Mouse (Mus musculus) hindlimb bud, embryonic 11.5 days (tissue): ENCODE measurements around the gene Napa.
A peak's percentile ranks its signal among the peaks of the same experiment; 100 is the strongest.

Source experiments
- DNase-seq: peaks from one replicate; pipeline ENCODE4 v3.0.0-alpha.2; 2012; ENCODE audit warnings: low read depth, low spot score; ENCODE audit errors: extremely low spot score

The Napa gene

DNA sequence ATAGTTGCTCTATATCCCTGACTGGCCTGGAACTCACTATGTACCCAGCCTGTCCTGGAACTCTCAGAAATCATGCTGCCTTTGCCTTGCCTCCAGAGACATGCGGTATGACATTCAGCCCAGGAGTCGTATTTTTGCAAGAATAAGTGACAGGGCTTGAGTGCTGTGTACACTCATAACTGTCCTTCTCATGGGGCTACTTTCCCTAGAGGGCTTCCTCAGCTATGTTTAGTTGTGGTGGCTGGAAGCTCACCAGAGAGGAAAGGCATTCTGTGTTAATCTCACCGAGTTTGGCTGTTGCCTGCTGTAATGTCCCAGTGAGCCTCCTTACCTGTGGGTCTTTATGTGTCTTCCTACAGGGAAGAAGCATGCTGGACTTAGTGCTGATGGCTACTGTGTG, 3.7 kb upstream of the Napa start:
- no peak for DNase-seq

DNA sequence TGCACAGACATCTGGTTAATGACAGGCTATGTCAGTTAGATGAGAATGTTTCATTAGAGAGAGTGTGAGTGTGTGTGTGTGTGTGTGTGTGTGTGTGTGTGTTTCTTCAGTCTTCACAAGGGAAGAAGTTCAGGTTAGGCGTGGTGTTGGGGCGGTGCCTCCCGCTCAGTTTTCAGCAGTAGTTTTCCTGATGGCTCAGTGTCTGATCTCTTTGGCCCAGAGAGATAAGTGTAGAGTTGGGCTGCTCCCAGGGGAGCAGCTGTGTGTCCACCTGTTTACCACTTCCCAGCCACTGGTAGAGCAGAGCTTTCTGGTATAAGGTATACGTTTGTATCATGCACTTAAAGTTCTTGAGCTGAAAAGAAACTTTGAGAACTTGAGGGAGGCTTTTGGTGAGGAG, 1.6 kb downstream of the Napa start:
- DNase-seq: no peak

DNA sequence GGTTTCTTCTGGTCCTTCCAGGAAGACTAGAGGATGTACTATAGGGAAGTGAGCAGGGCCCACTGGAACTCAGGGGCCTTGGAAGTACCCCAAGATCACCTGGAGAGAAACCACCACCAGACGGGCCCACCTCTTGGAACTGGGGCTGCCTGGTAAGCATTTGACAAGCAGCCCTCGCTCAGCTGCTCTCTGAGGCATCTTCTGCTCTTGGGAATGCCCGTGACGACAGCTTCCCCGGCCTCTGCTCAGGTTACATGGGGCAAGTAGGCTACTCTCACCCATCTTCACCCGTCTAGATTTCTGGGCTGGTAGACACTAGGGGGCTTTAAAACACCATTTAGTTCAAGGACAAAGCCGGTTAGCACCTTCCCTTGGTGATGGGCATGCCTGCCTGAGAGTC, 2.8 kb downstream of the Napa start:
- DNase-seq: no peak

DNA sequence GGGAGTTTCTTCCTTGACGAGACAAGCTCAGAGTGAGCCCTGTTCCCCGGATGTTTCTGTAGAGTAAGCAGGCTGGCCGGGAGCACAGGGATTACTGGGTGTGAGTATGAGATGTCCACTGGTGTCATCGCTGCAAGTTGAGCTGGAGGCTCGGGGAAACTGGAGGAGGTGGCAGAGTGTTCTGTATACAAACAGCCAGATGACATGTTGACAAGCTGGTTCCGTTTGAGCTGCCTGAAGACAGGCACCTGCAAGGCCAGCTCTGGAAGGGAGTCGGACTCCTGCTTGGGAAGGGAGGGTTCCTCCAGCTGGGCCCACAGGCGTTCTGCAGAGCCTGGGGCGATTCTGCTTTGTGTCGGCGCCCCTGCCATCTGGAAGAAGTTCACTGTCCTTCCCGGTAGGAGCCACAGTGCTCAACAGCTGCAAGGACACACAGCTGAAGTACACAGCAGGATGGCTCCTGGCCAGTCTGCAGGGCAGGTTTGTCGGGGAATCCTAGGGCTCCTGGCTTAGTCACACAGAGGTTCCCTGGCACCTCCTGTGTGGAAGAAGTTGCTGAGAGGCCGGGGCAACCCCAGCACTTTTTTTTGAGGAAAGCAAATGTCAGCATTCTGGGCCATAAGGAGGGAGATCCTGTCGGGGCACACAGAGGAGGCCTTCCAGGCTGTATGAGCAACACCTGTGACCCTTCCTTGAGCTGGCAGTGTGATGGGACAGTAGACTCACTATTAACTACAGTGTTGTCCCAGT, 3.6 kb downstream of the Napa start:
- DNase-seq: no peak

DNA sequence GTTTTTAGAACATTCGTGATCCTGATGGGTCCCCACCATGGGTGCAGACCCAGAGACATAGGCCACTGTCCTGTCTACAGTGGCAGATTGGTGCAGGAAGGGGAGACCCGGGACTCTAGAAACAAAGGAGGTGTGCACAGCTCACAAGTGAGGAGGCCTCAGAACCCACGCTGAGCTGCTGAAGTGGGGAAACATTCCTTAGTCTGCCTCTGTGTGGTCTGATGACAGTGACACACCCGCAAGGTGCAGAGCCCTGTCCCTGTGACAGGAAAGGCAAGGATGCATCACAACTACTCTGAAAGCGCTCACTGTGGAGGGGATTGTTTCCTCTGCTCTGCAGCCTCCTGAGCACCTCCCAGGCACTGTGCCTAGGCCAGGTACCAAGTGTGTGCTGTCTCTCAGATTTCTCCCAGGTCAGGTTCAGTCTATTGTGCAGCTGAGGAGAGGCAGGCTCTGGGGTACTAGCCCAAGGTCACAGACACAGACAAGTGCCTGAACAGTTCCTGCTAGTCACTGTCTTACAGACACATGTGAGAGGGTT, 4.5 kb downstream of the Napa start:
- DNase-seq: no peak

GRCm38 (mm10) chr7:16103760-16104159, 5.5 kb downstream of the Napa start:
- DNase-seq: no peak

DNA sequence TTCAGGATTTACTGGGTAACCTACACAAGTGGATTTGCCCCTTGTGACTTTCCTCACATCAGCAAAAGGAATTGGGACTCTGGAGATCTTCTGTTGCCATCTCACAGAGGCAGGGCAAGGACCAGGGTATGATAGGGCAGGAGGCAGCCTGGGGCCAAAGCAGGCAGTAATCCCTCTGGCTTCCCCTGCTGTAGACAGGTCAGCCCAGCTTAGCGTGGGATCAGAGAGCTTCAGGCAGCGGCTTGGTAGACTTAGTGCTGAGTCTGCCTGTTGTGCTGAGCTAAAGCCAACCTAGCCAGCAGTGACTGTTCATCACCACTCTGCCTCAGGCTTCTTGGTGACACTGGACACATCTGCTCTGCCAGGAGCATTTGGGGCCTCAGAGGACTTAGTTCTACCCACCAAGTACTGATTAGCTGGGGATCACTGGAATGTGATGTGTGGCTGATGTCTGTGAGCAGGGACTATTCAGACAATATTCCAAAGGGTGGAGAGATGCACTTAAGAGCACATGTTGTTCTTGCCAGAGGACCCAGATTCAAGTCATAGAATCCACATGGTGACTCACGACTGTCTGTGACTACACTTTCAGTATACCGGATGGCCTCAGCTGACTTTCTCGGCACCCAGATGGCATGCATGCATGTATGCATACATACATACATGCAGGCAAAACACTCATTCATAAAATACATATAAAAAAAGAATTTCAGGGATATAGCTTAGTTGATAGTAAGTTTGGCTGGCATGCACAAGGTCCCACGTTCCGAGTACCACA, 6.5 kb downstream of the Napa start:
- no peak for DNase-seq

DNA sequence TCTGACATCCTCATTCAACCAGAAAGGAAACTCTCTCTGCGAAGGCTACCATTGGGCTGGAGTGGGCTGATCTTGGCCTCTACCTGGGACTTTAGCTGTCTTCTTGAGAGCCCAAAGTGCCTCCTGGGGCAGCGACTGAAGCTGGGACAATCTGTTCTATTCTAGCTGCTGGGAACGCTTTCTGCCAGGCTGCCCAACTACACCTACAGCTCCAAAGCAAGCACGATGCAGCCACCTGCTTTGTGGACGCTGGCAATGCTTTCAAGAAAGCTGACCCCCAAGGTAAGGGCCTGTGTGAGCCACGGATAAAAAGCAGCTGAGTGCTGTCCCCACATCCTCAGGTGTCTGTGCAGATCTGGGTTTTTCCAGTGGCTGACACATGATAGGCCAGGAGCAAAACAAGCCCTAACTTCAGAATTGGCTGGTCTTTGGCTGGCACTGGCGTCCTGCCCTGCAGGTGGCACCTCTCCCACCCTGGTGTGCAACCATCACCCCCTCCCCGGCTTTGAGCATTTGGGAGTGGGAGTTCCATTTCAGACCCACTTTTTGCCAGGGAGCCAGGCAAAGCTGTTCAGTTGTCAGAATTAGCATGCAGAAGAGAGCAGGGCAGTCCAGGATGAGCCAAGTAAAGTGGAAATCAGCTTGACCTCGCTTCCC, 10.8 kb downstream of the Napa start:
- DNase-seq: no peak

DNA sequence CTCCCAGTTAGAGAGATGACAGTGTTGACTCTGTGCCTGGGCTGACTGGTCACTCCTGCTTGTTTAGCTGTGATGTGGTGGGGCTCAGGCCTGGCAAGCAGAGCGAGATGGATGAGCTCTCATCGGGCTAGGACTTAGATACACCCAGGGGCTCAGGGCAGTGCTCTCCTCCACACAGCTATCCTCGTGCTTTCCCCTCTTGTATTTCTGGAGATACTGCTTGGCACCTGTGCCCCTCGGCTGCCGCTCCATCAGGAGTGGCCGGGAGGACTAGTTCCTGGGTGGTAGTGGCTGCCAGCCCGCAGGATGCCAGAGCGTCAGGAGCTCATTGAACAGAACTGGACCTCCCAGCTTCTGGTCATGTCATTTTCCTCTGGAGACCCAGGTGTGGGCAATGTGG, 11.9 kb downstream of the Napa start:
- DNase-seq: no peak

- no peak for DNase-seq
Observed at GRCm38 (mm10) chr7:16111284-16112090, 13.2 kb downstream of the Napa start.

DNA sequence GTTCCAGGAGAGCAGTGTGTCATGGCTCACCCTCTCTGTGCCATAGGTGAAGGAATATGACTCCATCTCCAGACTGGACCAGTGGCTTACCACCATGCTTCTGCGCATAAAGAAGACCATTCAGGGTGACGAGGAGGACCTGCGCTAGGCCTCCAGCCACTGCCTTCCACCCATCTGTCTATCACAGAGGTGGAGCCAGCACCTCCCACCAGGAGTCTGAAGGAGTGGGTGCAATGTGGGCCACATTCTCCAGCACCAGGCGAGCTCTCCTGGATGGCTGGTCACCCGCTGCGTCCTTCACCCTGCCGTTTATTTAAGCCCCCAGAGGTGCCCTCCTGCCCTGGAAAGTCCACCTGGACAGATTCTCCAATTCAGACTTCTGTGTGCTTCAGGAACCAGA, 18.2 kb downstream of the Napa start:
- no peak for DNase-seq

DNA sequence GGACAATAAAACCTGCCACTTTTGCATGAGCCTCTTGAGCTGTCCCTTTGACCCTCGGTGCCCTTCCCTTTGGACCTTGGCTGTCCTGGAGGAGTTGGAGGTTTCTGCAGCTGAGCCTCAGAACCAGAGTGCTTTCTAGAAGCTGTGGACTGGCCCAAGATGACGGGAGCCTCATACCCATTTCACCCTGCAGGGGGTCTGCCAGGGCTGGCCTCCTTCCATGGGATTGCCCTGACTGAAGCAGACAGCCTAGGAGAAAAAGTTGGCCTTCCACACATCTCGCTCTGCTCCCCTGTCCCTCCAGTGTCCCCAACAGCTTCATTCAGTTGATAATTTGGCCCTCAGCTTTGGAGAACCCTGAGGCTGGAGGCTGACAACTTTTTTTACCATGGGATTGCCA, 18.8 kb downstream of the Napa start:
- DNase-seq: no peak

GRCm38 (mm10) chr7:16119569-16120261, 21.5 kb downstream of the Napa start, which contains the start of gene Kptn:
Kptn (plus strand) TSS chr7:16119895.
- peak; percentile 83 for DNase-seq

DNA sequence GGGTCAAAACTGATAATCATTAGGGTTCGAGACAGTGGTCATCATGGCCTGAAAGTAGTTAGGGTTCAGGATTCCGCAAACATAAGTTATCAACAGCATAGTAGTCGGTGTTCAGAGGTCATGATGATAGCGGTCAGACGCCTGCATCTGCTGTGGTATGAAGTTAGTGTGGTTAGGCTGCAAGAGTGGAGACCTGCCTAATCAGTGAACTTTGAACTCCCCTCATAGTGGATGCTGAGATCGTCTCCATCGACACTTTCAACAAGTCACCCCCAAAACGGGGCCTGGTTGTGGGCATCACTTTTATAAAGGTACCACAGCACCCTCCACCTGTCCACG, 22.0 kb downstream of the Napa start:
- DNase-seq: no peak

GRCm38 (mm10) chr7:16125829-16126228, 27.6 kb downstream of the Napa start:
- no peak for DNase-seq

DNA sequence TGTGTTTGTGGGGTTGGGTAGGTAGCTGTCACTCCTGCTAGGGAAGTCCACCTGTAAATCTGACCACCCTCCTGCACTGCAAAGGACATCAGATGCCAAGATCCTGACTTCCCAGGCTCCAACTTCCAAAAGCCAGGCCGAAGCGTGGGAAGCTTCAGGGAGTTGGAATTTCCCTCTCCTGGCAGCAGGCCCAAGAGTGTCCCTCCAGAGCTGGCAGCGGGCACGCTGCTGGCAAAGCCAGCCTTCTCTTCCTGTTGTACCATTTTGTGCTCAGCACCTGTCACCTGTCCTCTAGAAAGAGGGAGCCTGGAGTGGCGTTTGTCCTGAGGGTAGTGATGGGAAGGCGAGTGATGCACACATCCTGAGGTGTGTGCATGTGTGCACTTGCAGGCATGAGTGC, 30.1 kb downstream of the Napa start:
- DNase-seq: no peak

- no peak for DNase-seq
Observed at GRCm38 (mm10) chr7:16128899-16129298, 30.6 kb downstream of the Napa start.

GRCm38 (mm10) chr7:16129421-16129845, 31.2 kb downstream of the Napa start, which contains the start of gene Slc8a2:
Slc8a2 (plus strand) TSS chr7:16129826.
- DNase-seq: no peak

DNA sequence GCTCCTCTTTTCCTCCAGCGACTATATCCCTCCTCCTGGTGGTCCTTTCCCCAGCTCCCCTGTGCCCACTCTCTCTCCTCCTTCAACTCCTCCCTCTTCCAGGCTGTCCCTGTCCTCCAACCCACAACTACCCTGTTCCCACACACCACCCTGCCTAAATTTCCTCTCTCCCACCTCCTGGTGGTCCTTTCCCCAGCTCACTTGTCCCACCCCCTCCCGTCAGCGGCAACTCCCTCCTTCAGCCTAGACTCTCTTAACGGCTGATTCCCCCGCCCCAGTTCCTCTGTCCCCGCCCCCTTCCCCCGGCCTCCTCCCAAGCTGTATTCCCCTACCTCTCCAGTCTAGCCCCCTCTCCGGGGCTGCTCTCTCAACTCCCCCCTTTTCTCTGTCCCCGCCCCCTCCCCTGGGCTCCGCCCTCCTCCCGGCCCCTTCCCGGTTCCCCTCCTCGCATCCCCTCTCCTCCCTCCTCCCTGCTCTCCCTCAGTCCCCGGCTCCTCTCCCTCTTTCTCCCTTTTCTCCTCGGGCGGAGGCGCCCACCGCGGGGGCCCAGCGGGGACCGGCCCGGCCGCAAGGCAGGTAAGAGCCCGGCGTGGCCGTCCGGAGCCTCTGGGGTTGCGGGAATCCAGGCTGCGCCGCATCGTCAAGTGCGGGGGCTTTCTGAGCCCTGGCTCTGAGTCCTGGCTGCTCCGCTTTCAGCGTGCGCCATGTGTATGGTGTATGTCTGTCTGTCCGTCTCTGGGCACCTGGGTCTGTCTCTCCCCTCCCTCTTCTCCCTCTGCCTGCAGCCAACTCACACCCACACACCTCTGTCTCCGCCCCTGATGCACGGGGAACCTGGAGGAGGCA, 31.8 kb downstream of the Napa start:
- no peak for DNase-seq
